ENCODE assay signal across 8 mouse cellular contexts in genomic region chr9:60743180-60743900, GRCm38 (mm10). TPM values are rescaled to one million over a fixed set of nuclear protein-coding genes. Genes with fewer than 3 reads are reported as not detected.
DNase-seq lines count a peak whose midpoint lies in the region; ATAC-seq and TF ChIP-seq lines count a peak whose summit lies in the region.

No protein-coding gene starts in this region.

- peak overlapping the region; percentile 5; the same call in 1 of the 2 replicates for H3K4me2 ChIP-seq in forebrain, embryonic 15.5 days (replicated peaks)
- H3K4me2 ChIP-seq in forebrain, embryonic 12.5 days = no peak overlapping the region
- peak overlapping the region; percentile 53 for H3K4me2 ChIP-seq in intestine, postnatal 0 days (replicated peaks; ENCODE audit: low read depth)
- peak overlapping the region; percentile 21 for H3K4me2 ChIP-seq in liver, embryonic 12.5 days

- peak; percentile 47 for DNase-seq in adrenal gland, postnatal 10 days
- peak; percentile 48 to 52 for DNase-seq in frontal cortex, postnatal 36 days (ENCODE audit: low spot score in 2 of 2)
- peak; percentile 36 for DNase-seq in right cerebral cortex, postnatal 25 days
- no peak for DNase-seq in embryo, embryonic 9.5 days (ENCODE audit: extremely low spot score)

- H3K27me3 ChIP-seq in forebrain, embryonic 15.5 days = no peaks in the 10 kb centered on the region
- H3K27me3 ChIP-seq in forebrain, embryonic 12.5 days = peaks cover 6% of the 10 kb centered on the region; the same call in 1 of the 2 replicates
- H3K27me3 ChIP-seq in intestine, postnatal 0 days (replicated peaks; ENCODE audit: control insufficient read depth, insufficient read depth, low read length) = no peaks in the 10 kb centered on the region
- H3K27me3 ChIP-seq in liver, embryonic 12.5 days (replicated peaks) = peaks cover 6% of the 10 kb centered on the region; the same call in 1 of the 2 replicates

- no peaks in the 10 kb centered on the region for H3K36me3 ChIP-seq in forebrain, embryonic 15.5 days
- no peaks in the 10 kb centered on the region for H3K36me3 ChIP-seq in forebrain, embryonic 12.5 days (replicated peaks)
- no peaks in the 10 kb centered on the region for H3K36me3 ChIP-seq in intestine, postnatal 0 days (ENCODE audit: control insufficient read depth, insufficient read depth)
- no peaks in the 10 kb centered on the region for H3K36me3 ChIP-seq in liver, embryonic 12.5 days

- H3K9ac ChIP-seq in forebrain, embryonic 15.5 days (replicated peaks) = no peak overlapping the region
- H3K9ac ChIP-seq in forebrain, embryonic 12.5 days = no peak overlapping the region
- no peak overlapping the region for H3K9ac ChIP-seq in intestine, postnatal 0 days (ENCODE audit: low read depth, low read length)
- H3K9ac ChIP-seq in liver, embryonic 12.5 days = no peak overlapping the region

- 60% methylated on average over 17 of the region's 17 CpGs for WGBS in forebrain, embryonic 15.5 days
- WGBS in forebrain, embryonic 12.5 days = 75% methylated on average over 17 of the region's 17 CpGs
- 25% methylated on average over 17 of the region's 17 CpGs for WGBS in intestine, postnatal 0 days
- WGBS in liver, embryonic 12.5 days (ENCODE audit: insufficient replicate concordance) = 40% methylated on average over 17 of the region's 17 CpGs

- H3K4me1 ChIP-seq in forebrain, embryonic 15.5 days = peaks cover 11% of the 10 kb centered on the region
- no peaks in the 10 kb centered on the region for H3K4me1 ChIP-seq in forebrain, embryonic 12.5 days
- no peaks in the 10 kb centered on the region; the same call in 1 of the 2 replicates for H3K4me1 ChIP-seq in intestine, postnatal 0 days (replicated peaks; ENCODE audit: control insufficient read depth, insufficient read depth, low read length)
- no peaks in the 10 kb centered on the region for H3K4me1 ChIP-seq in liver, embryonic 12.5 days

- no peak overlapping the region for H3K4me3 ChIP-seq in forebrain, embryonic 15.5 days
- H3K4me3 ChIP-seq in forebrain, embryonic 12.5 days (replicated peaks) = no peak overlapping the region
- peak overlapping the region; percentile 20 for H3K4me3 ChIP-seq in intestine, postnatal 0 days (ENCODE audit: low read depth, low read length)
- H3K4me3 ChIP-seq in liver, embryonic 12.5 days = no peak overlapping the region

- no peak for TF ChIP-seq CTCF in intestine, postnatal 0 days (IDR thresholded peaks at IDR 0.05; ENCODE audit: low read depth)

- H3K27ac ChIP-seq in forebrain, embryonic 15.5 days (replicated peaks) = no peak overlapping the region
- H3K27ac ChIP-seq in forebrain, embryonic 12.5 days = no peak overlapping the region
- H3K27ac ChIP-seq in intestine, postnatal 0 days (ENCODE audit: low read depth, low read length) = no peak overlapping the region
- H3K27ac ChIP-seq in liver, embryonic 12.5 days = no peak overlapping the region

- no peak for ATAC-seq in forebrain, embryonic 15.5 days (replicated peaks)
- ATAC-seq in forebrain, embryonic 12.5 days (ENCODE audit: low FRiP score) = no peak
- ATAC-seq in intestine, postnatal 0 days = peak; percentile 34; the same call in 1 of the 2 replicates
- no peak for ATAC-seq in liver, embryonic 12.5 days

- no peaks in the 10 kb centered on the region for H3K9me3 ChIP-seq in forebrain, embryonic 15.5 days
- no peaks in the 10 kb centered on the region for H3K9me3 ChIP-seq in forebrain, embryonic 12.5 days
- no peaks in the 10 kb centered on the region for H3K9me3 ChIP-seq in intestine, postnatal 0 days (ENCODE audit: control insufficient read depth)
- no peaks in the 10 kb centered on the region for H3K9me3 ChIP-seq in liver, embryonic 12.5 days (replicated peaks)

RNA-seq across cellular contexts. Expression of gene Larp6, which starts 30.6 kb away (rescaled TPM):
- 7.4 and 8.7 TPM in 2 replicates for polyA plus RNA-seq in forebrain, embryonic 15.5 days (2015; fragmentation: Nextera tagmentation; extraction: Ambion mirVana)
- polyA plus RNA-seq in forebrain, embryonic 12.5 days (2016; fragmentation: Nextera tagmentation; extraction: Ambion mirVana) = 2.2 and 3.0 TPM in 2 replicates
- total RNA-seq in adrenal gland, postnatal 10 days (2021) = 1 to 10 TPM; 2.3 to 2.6 TPM
- polyA plus RNA-seq in intestine, postnatal 0 days (2015; fragmentation: Nextera tagmentation; extraction: Ambion mirVana) = 1.1 and 1.2 TPM in 2 replicates
- polyA plus RNA-seq in liver, embryonic 12.5 days (2016; fragmentation: Nextera tagmentation; extraction: Ambion mirVana) = 0.05 and 0.25 TPM in 2 replicates

RNA-seq across cellular contexts. Expression of gene Uaca, which starts 51.0 kb away (rescaled TPM):
- 15.2 and 16.1 TPM in 2 replicates for polyA plus RNA-seq in forebrain, embryonic 15.5 days (2015; fragmentation: Nextera tagmentation; extraction: Ambion mirVana)
- 32.4 and 32.5 TPM in 2 replicates for polyA plus RNA-seq in forebrain, embryonic 12.5 days (2016; fragmentation: Nextera tagmentation; extraction: Ambion mirVana)
- 10 to 100 TPM; 40.7 to 51.1 TPM for total RNA-seq in adrenal gland, postnatal 10 days (2021)
- 34.6 and 39.3 TPM in 2 replicates for polyA plus RNA-seq in intestine, postnatal 0 days (2015; fragmentation: Nextera tagmentation; extraction: Ambion mirVana)
- 6.6 and 7.3 TPM in 2 replicates for polyA plus RNA-seq in liver, embryonic 12.5 days (2016; fragmentation: Nextera tagmentation; extraction: Ambion mirVana)

RNA-seq across cellular contexts. Expression of gene Lrrc49, which starts 55.4 kb away (rescaled TPM):
- 65.7 and 69.5 TPM in 2 replicates for polyA plus RNA-seq in forebrain, embryonic 15.5 days (2015; fragmentation: Nextera tagmentation; extraction: Ambion mirVana)
- 62.4 and 67.4 TPM in 2 replicates for polyA plus RNA-seq in forebrain, embryonic 12.5 days (2016; fragmentation: Nextera tagmentation; extraction: Ambion mirVana)
- total RNA-seq in adrenal gland, postnatal 10 days (2021) = 10 to 100 TPM; 19.6 to 25.1 TPM
- 8.1 and 10.1 TPM in 2 replicates for polyA plus RNA-seq in intestine, postnatal 0 days (2015; fragmentation: Nextera tagmentation; extraction: Ambion mirVana)
- polyA plus RNA-seq in liver, embryonic 12.5 days (2016; fragmentation: Nextera tagmentation; extraction: Ambion mirVana) = 1.7 and 2.0 TPM in 2 replicates
